Mouse (Mus musculus): ENCODE data around the gene Glrx2. TPM values are rescaled to one million over a fixed set of nuclear protein-coding genes. Genes with fewer than 3 reads are reported as not detected.

The Glrx2 gene
- total RNA-seq, 2 experiments from 2014 or later = 114 to 120 TPM

DNA sequence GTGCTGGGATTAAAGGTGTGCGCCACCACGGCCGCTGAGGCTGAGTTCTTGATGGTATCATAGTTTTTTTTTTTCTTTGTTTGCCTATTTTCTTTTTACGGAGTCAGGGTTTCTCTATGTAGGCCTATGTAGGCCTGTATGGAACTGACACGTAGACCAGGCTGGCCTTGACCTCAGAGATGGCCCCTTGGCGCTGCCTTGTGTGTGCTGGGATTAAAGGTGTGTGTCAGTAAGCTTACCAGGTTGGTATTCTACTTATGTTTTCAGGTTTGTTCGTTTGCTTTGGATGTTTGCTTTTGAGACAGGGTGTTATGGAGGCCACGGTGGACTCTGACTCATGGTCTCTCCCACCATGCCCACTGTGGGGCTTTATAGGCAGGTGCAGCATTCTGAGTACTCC is 46.0 kb downstream of the Glrx2 start:
- DNase-seq (ENCODE audit: extremely low spot score in 1 of 2, low spot score in 2 of 2) = no peak
- TF ChIP-seq CTCF (IDR thresholded peaks at IDR 0.05) = no peak
- H3K4me3 ChIP-seq = no peak overlapping the region
- H3K27ac ChIP-seq = no peak overlapping the region
- intact Hi-C loops (cut with DNase I) = no loop called here

GRCm38 (mm10) chr1:143764443-143764842 is 48.3 kb downstream of the Glrx2 start:
- DNase-seq (ENCODE audit: extremely low spot score in 1 of 2, low spot score in 2 of 2) = no peak
- peak; percentile 40 for TF ChIP-seq CTCF (IDR thresholded peaks at IDR 0.05)
- no peak overlapping the region for H3K27ac ChIP-seq
- H3K4me3 ChIP-seq = no peak overlapping the region
- intact Hi-C loops (cut with DNase I) = no loop called here

GRCm38 (mm10) chr1:143765801-143766200 is 49.7 kb downstream of the Glrx2 start:
- DNase-seq (ENCODE audit: extremely low spot score in 1 of 2, low spot score in 2 of 2) = no peak
- no peak for TF ChIP-seq CTCF (IDR thresholded peaks at IDR 0.05)
- H3K4me3 ChIP-seq = no peak overlapping the region
- intact Hi-C loops (cut with DNase I) = no loop called here
- no peak overlapping the region for H3K27ac ChIP-seq

DNA sequence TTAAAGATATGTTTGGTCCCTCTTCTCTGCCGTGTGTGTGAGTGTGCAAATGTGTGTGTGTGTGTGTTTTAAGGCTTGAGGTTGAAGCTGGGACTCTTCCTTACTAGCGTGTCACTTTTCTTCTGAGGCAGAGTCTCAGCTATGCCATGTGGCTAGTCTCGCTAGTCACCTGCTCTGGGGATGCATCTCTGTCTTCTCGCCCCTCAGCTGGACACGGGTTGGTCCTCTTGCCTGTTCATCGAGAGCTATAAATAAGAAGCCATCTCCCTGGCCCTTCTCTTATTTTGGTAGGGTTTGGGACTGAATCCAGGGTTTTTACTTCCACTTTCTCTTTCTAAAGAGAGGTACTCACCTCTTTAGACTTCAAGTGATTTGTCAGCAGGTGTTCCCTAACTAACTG is 50.1 kb downstream of the Glrx2 start:
- no peak for DNase-seq (ENCODE audit: extremely low spot score in 1 of 2, low spot score in 2 of 2)
- intact Hi-C loops (cut with DNase I) = no loop called here
- TF ChIP-seq CTCF (IDR thresholded peaks at IDR 0.05) = no peak
- no peak overlapping the region for H3K4me3 ChIP-seq
- H3K27ac ChIP-seq = no peak overlapping the region

DNA sequence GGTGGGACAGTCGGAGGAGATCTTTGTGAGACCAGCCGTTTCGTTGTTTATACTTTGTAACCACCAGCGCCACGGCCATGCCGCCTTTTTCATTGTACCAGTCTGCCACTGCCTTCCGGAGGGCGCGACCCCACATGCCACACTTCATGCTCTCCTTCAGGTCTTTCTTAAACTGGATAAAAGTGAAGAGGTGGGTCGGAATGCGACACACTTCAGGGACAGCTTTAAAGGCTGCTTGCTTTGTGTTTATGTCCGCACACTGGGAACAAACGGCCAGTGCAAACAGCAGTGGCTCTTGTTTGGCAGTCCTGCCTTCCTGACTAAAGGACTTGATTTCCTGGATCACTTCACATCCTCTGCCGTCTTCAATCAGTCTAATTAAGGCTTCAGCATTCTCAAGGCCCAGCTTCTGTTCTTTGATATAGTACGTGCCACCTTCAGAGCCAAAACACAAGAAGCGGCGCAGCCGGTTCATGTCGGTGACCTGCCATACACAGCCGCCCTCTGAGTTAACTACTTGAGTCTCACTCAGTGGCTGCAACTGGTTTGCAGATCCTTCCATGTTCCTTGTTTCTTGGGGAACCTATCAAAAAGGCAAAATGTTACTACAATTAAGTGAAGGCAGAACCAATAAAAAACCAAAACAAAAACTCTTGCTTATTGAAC is 54.4 kb downstream of the Glrx2 start:
- H3K4me3 ChIP-seq = no peak overlapping the region
- DNase-seq (ENCODE audit: extremely low spot score in 1 of 2, low spot score in 2 of 2) = no peak
- intact Hi-C loops (cut with DNase I) = no loop called here
- no peak overlapping the region for H3K27ac ChIP-seq
- TF ChIP-seq CTCF (IDR thresholded peaks at IDR 0.05) = no peak

- intact Hi-C loops (cut with DNase I) = no loop called here
- TF ChIP-seq CTCF (IDR thresholded peaks at IDR 0.05) = no peak
- DNase-seq (ENCODE audit: extremely low spot score in 1 of 2, low spot score in 2 of 2) = no peak
- Histone ChIP-seq H3K4me3 (no peak overlapping the region), H3K27ac (no peak overlapping the region)
These were observed 56.9 kb downstream of the Glrx2 start for GRCm38 (mm10) chr1:143773082-143773481.

GRCm38 (mm10) chr1:143773909-143774308 is 57.8 kb downstream of the Glrx2 start:
- no peak for TF ChIP-seq CTCF (IDR thresholded peaks at IDR 0.05)
- no peak overlapping the region for H3K27ac ChIP-seq
- no peak for DNase-seq (ENCODE audit: extremely low spot score in 1 of 2, low spot score in 2 of 2)

DNA sequence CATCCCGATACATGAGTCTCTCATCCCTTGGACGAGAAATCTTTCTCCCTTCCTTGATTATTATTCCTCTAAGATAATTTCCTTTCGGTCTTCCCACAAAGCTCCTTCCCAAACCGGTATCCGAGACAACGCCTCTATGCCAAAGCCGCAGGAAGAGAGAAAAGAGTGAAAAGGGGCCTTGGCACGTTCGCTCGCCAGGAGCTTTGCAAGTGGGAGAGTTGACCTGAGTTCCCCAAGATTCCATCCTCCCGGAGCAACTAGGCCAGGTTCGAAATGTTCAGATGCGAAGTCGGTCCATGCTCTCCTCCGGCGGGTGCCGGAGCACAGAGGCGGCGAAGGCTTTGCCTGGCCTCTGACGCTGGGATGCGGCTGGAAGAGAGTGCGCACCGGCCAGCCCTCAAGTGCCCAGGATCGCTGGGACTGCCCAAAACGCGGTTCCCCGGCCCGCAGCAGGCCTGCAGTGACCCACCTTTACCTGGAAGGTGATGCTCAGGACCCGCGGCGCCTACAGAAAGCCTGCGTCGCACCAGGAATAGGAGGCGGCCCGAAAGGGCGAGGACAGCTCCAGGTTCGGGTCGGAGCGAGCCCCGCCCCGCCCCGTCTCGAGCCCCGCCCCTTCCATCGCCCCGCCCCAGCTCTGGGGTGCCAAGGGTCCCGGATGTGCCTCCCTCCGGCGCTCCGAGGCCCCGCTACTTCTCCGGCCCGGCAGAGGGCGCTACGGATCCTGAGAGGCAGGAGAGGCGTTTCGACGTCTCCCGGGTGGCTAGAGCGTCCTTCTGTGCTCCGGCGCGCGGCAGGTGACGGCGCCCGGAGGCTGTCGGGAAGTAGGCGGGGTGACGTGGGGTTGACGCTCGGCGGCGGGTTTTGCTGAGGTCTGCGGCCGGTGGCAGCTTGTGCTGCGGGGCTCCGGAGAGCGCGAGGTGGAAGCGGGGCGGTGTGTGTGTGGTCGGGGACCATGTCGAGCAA is 60.6 kb downstream of the Glrx2 start, which contains the start of the genes Trove2 and Uchl5:
Gene Trove2, minus strand, starts transcription at position 623 of the 966 bp plus-strand sequence.
Gene Uchl5, plus strand, starts transcription at position 827 of the 966 bp plus-strand sequence.
- peak within 1 kb of the TSS; percentile 95 for H3K4me3 ChIP-seq
- peak; percentile 99 for DNase-seq (ENCODE audit: extremely low spot score in 1 of 2, low spot score in 2 of 2)
- TF ChIP-seq CTCF (IDR thresholded peaks at IDR 0.05) = peak; percentile 75
- intact Hi-C loops (cut with DNase I) = loop anchor here (2.0 kb wide), 1 partner anchor 74 kb away; the partner anchor contains the start of gene Cdc73
- H3K27ac ChIP-seq = peak within 1 kb of the TSS; percentile 88

More at GRCm38 (mm10) chr1:143773909-143774308, 57.8 kb downstream of the Glrx2 start:
- intact Hi-C loops (cut with DNase I) = no loop called here
- no peak overlapping the region for H3K4me3 ChIP-seq

- no peak for TF ChIP-seq CTCF (IDR thresholded peaks at IDR 0.05)
- intact Hi-C loops (cut with DNase I) = loop anchor here (2.0 kb wide), 1 partner anchor 75 kb away; the partner anchor contains the start of gene Cdc73
- DNase-seq (ENCODE audit: extremely low spot score in 1 of 2, low spot score in 2 of 2) = no peak
- peak overlapping the region; percentile 95 for H3K4me3 ChIP-seq
- H3K27ac ChIP-seq = peak overlapping the region; percentile 75
These were observed 61.5 kb downstream of the Glrx2 start for GRCm38 (mm10) chr1:143777558-143778218.

- DNase-seq (ENCODE audit: extremely low spot score in 1 of 2, low spot score in 2 of 2) = no peak
- TF ChIP-seq CTCF (IDR thresholded peaks at IDR 0.05) = peak; percentile 82
- Histone ChIP-seq H3K27ac (no peak overlapping the region), H3K4me3 (no peak overlapping the region)
- intact Hi-C loops (cut with DNase I) = no loop called here
These were observed 72.6 kb downstream of the Glrx2 start for GRCm38 (mm10) chr1:143788584-143789227.

Other genes with a start within 250 kb of the Glrx2 start
- 10 to 100 TPM; 15.3 to 18.9 TPM for gene B3galt2, start 75.7 kb upstream of the Glrx2 start, total RNA-seq (2021)
- gene Cdc73, start 13.4 kb upstream of the Glrx2 start, total RNA-seq (2021) = 10 to 100 TPM; 63.8 to 65.5 TPM
- 10 to 100 TPM; 29.0 to 29.5 TPM for gene Trove2, start 60.7 kb downstream of the Glrx2 start, total RNA-seq (2021)
- 10 to 100 TPM; 36.0 to 43.2 TPM for gene Uchl5, start 60.9 kb downstream of the Glrx2 start, total RNA-seq (2021)

Measured in left cerebral cortex, adult 2 months (tissue).